Mouse (Mus musculus): ENCODE measurements around the gene Cfap57.

GRCm38 (mm10) chr4:118568709-118569108 lies 51.9 kb downstream of the Cfap57 start:
- TF ChIP-seq POLR2A (IDR thresholded peaks at IDR 0.05; ENCODE audit: insufficient read length, low read depth): no peak
- no peak for TF ChIP-seq MYOD1 (IDR thresholded peaks at IDR 0.05; ENCODE audit: control insufficient read depth in 1 of 3, insufficient read length in 2 of 3, low read depth in 2 of 3)
- no peak for TF ChIP-seq MAX (IDR thresholded peaks at IDR 0.05; ENCODE audit: low read depth)
